Mouse (Mus musculus): ENCODE data around the gene Mrpl45. TPM values are rescaled to one million over a fixed set of nuclear protein-coding genes. Genes with fewer than 3 reads are reported as not detected.

Gene Mrpl45
- total and polyA plus RNA-seq, 2 experiments from 2014 or later: 21.4 to 36.0 TPM

- H3K36me3 ChIP-seq (ENCODE audit: insufficient read depth, low read length): peaks cover 25% of the 10 kb centered on the region
- DNase-seq (ENCODE audit: low spot score): no peak
- H3K4me2 ChIP-seq (ENCODE audit: low read depth, low read length, poor library complexity, severe bottlenecking): no peak overlapping the region
- no peak for ATAC-seq (ENCODE audit: low FRiP score)
- H3K27ac ChIP-seq (ENCODE audit: low read depth, low read length): no peak overlapping the region
- H3K27me3 ChIP-seq (ENCODE audit: insufficient read depth, low read length): no peaks in the 10 kb centered on the region
- H3K9me3 ChIP-seq (ENCODE audit: low read length): no peaks in the 10 kb centered on the region
- 72% methylated on average over 1 of the region's 1 CpGs for WGBS
- no peaks in the 10 kb centered on the region for H3K4me1 ChIP-seq (ENCODE audit: insufficient read depth, low read length)
- no peak overlapping the region for H3K9ac ChIP-seq (replicated peaks; ENCODE audit: low read length, poor library complexity, severe bottlenecking)
- peak; percentile 47 for TF ChIP-seq CTCF (IDR thresholded peaks at IDR 0.05)
- no peak overlapping the region for H3K4me3 ChIP-seq (ENCODE audit: low read depth, low read length)
Observed at GRCm38 (mm10) chr11:97325224-97325623, 9.7 kb downstream of the Mrpl45 start.

GRCm38 (mm10) chr11:97328148-97328547, 12.6 kb downstream of the Mrpl45 start:
- Histone ChIP-seq H3K4me1 (ENCODE audit: insufficient read depth, low read length) (no peaks in the 10 kb centered on the region), H3K4me3 (ENCODE audit: low read depth, low read length) (no peak overlapping the region), H3K36me3 (ENCODE audit: insufficient read depth, low read length) (peaks cover 25% of the 10 kb centered on the region), H3K27me3 (ENCODE audit: insufficient read depth, low read length) (no peaks in the 10 kb centered on the region), H3K9me3 (ENCODE audit: low read length) (no peaks in the 10 kb centered on the region), H3K27ac (ENCODE audit: low read depth, low read length) (no peak overlapping the region), H3K9ac (replicated peaks; ENCODE audit: low read length, poor library complexity, severe bottlenecking) (no peak overlapping the region), H3K4me2 (ENCODE audit: low read depth, low read length, poor library complexity, severe bottlenecking) (no peak overlapping the region)
- WGBS: 23% methylated on average over 9 of the region's 9 CpGs
- no peak for ATAC-seq (ENCODE audit: low FRiP score)
- peak; percentile 71 for DNase-seq (ENCODE audit: low spot score)
- peak; percentile 95 for TF ChIP-seq CTCF (IDR thresholded peaks at IDR 0.05)

GRCm38 (mm10) chr11:97330315-97330714, 14.8 kb downstream of the Mrpl45 start:
- WGBS: 100% methylated on average over 1 of the region's 1 CpGs

GRCm38 (mm10) chr11:97331231-97332190, 16.0 kb downstream of the Mrpl45 start:
- H3K27me3 ChIP-seq (ENCODE audit: insufficient read depth, low read length): no peaks in the 10 kb centered on the region
- 78% methylated on average over 12 of the region's 12 CpGs for WGBS
- no peak for ATAC-seq (ENCODE audit: low FRiP score)

More at GRCm38 (mm10) chr11:97330315-97330714, 14.8 kb downstream of the Mrpl45 start:
- no peaks in the 10 kb centered on the region for H3K4me1 ChIP-seq (ENCODE audit: insufficient read depth, low read length)
- H3K9me3 ChIP-seq (ENCODE audit: low read length): no peaks in the 10 kb centered on the region
- H3K27ac ChIP-seq (ENCODE audit: low read depth, low read length): no peak overlapping the region
- H3K9ac ChIP-seq (replicated peaks; ENCODE audit: low read length, poor library complexity, severe bottlenecking): no peak overlapping the region
- DNase-seq (ENCODE audit: low spot score) (no peak), ATAC-seq (ENCODE audit: low FRiP score) (no peak)
- peak; percentile 24; the same call in 1 of the 2 replicates for TF ChIP-seq CTCF (IDR thresholded peaks at IDR 0.05)
- H3K4me3 ChIP-seq (ENCODE audit: low read depth, low read length): no peak overlapping the region
- H3K4me2 ChIP-seq (ENCODE audit: low read depth, low read length, poor library complexity, severe bottlenecking): no peak overlapping the region
- H3K36me3 ChIP-seq (ENCODE audit: insufficient read depth, low read length): peaks cover 19% of the 10 kb centered on the region
- H3K27me3 ChIP-seq (ENCODE audit: insufficient read depth, low read length): no peaks in the 10 kb centered on the region

GRCm38 (mm10) chr11:97333044-97333443, 17.5 kb downstream of the Mrpl45 start:
- H3K27me3 ChIP-seq (ENCODE audit: insufficient read depth, low read length): no peaks in the 10 kb centered on the region
- no peaks in the 10 kb centered on the region for H3K4me1 ChIP-seq (ENCODE audit: insufficient read depth, low read length)
- no peak overlapping the region for H3K4me3 ChIP-seq (ENCODE audit: low read depth, low read length)
- 50% methylated on average over 9 of the region's 9 CpGs for WGBS
- no peaks in the 10 kb centered on the region for H3K9me3 ChIP-seq (ENCODE audit: low read length)
- H3K27ac ChIP-seq (ENCODE audit: low read depth, low read length): no peak overlapping the region
- no peak for TF ChIP-seq CTCF (IDR thresholded peaks at IDR 0.05)
- no peak for ATAC-seq (ENCODE audit: low FRiP score)
- peaks cover 10% of the 10 kb centered on the region; the same call in 1 of the 2 replicates for H3K36me3 ChIP-seq (ENCODE audit: insufficient read depth, low read length)
- no peak overlapping the region for H3K4me2 ChIP-seq (ENCODE audit: low read depth, low read length, poor library complexity, severe bottlenecking)
- no peak for DNase-seq (ENCODE audit: low spot score)
- no peak overlapping the region for H3K9ac ChIP-seq (replicated peaks; ENCODE audit: low read length, poor library complexity, severe bottlenecking)

More at GRCm38 (mm10) chr11:97331231-97332190, 16.0 kb downstream of the Mrpl45 start:
- no peak for TF ChIP-seq CTCF (IDR thresholded peaks at IDR 0.05)
- Histone ChIP-seq H3K4me3 (ENCODE audit: low read depth, low read length) (no peak overlapping the region), H3K9ac (replicated peaks; ENCODE audit: low read length, poor library complexity, severe bottlenecking) (no peak overlapping the region), H3K4me2 (ENCODE audit: low read depth, low read length, poor library complexity, severe bottlenecking) (no peak overlapping the region), H3K9me3 (ENCODE audit: low read length) (no peaks in the 10 kb centered on the region), H3K36me3 (ENCODE audit: insufficient read depth, low read length) (peaks cover 15% of the 10 kb centered on the region), H3K4me1 (ENCODE audit: insufficient read depth, low read length) (no peaks in the 10 kb centered on the region), H3K27ac (ENCODE audit: low read depth, low read length) (no peak overlapping the region)
- no peak for DNase-seq (ENCODE audit: low spot score)

GRCm38 (mm10) chr11:97333896-97334295, 18.4 kb downstream of the Mrpl45 start:
- no peak overlapping the region for H3K27ac ChIP-seq (ENCODE audit: low read depth, low read length)
- WGBS: 71% methylated on average over 1 of the region's 1 CpGs
- no peak for ATAC-seq (ENCODE audit: low FRiP score)

More at GRCm38 (mm10) chr11:97333896-97334295, 18.4 kb downstream of the Mrpl45 start:
- H3K4me1 ChIP-seq (ENCODE audit: insufficient read depth, low read length): no peaks in the 10 kb centered on the region
- no peak overlapping the region for H3K4me2 ChIP-seq (ENCODE audit: low read depth, low read length, poor library complexity, severe bottlenecking)
- DNase-seq (ENCODE audit: low spot score): no peak
- H3K4me3 ChIP-seq (ENCODE audit: low read depth, low read length): no peak overlapping the region
- H3K27me3 ChIP-seq (ENCODE audit: insufficient read depth, low read length): no peaks in the 10 kb centered on the region
- no peak for TF ChIP-seq CTCF (IDR thresholded peaks at IDR 0.05)
- no peaks in the 10 kb centered on the region for H3K9me3 ChIP-seq (ENCODE audit: low read length)
- peaks cover 5% of the 10 kb centered on the region; the same call in 1 of the 2 replicates for H3K36me3 ChIP-seq (ENCODE audit: insufficient read depth, low read length)
- H3K9ac ChIP-seq (replicated peaks; ENCODE audit: low read length, poor library complexity, severe bottlenecking): no peak overlapping the region

Measured in midbrain, postnatal 0 days (tissue).